Mouse (Mus musculus): ENCODE results near the gene Agpat3. TPM values are rescaled to one million over a fixed set of nuclear protein-coding genes. Genes with fewer than 3 reads are reported as not detected.

Gene Agpat3
- total RNA-seq, 1 experiment, result 52.0 TPM

DNA sequence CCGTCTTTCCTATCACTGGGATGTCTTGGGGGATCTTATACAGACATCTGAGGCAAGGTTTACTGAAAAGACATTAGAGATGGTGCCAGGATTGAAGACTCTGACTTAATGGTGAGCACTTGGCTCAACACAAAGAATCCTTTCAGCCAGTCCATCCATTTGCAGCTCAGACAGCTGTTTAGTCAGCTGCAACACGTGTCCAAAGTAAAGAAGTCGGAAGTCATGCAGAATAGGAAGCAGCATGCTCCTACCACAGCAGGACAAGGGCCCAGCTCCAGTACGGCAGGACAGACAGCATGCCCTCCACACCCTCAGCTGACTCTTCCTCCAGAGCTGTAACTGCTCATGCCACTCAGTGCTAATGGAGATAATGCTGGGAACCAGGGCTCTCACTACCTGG lies 46.3 kb downstream of the Agpat3 start:
- DNase-seq (ENCODE audit: low read depth, low spot score), result no peak
- Histone ChIP-seq H3K36me3 (ENCODE audit: control insufficient read depth, insufficient read depth, low read length, poor library complexity, severe bottlenecking) (no peaks in the 10 kb centered on the region; the same call in 1 of the 2 replicates), H3K9ac (ENCODE audit: insufficient read depth, low read depth, low read length, poor library complexity, severe bottlenecking) (no peak overlapping the region), H3K27ac (ENCODE audit: insufficient read depth, low read depth, low read length, poor library complexity, severe bottlenecking) (no peak overlapping the region), H3K9me3 (ENCODE audit: control insufficient read depth, insufficient read depth, low read depth, low read length) (no peaks in the 10 kb centered on the region), H3K4me1 (ENCODE audit: control insufficient read depth in 2 of 2, insufficient read depth in 2 of 2, low read length in 2 of 2, poor library complexity in 1 of 2) (0 out of 4 replicates have a peak, but pooled peaks cover 0 to 2% of the 10 kb centered on the region in 2 experiments), H3K4me3 (ENCODE audit: insufficient read depth in 1 of 2, low read depth in 1 of 2, low read length in 2 of 2, poor library complexity in 1 of 2, severe bottlenecking in 1 of 2) (no peak overlapping the region)
- in situ Hi-C loops (cut with MboI; ENCODE audit: low sequenced_read_pairs in 2 of 2, unreplicated experiment in 2 of 2), result no loop called here
- TF ChIP-seq HCFC1 (IDR thresholded peaks at IDR 0.05; ENCODE audit: borderline replicate concordance, insufficient read depth, low read length) (no peak), ZC3H11A (IDR thresholded peaks at IDR 0.05; ENCODE audit: borderline replicate concordance, low read depth, low read length) (no peak), CHD2 (IDR thresholded peaks at IDR 0.05; ENCODE audit: low read depth, low read length) (no peak), MAFK (IDR thresholded peaks at IDR 0.05; ENCODE audit: insufficient read depth, low read depth, low read length) (no peak), ZNF384 (IDR thresholded peaks at IDR 0.05; ENCODE audit: low read depth, low read length) (no peak)

DNA sequence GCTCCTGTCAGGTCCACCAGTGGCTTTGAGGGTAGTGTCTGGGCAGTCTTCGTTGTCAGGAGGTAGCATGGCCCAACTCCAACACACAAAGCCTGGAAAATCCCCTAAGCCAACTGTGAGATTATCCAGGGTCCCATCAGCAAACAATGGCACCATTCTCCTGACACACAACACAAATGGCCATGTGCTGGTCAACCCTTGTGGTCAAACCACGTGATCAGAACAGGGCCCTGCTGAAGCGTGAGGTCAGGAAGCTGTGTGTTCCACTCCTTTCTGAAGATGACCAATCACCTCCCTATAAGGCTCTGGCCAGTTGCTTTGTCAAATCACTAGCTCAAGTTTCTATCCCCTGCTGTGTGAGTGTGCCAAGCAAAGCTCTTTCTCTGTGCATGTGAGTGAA lies 47.3 kb downstream of the Agpat3 start:
- DNase-seq (ENCODE audit: low read depth, low spot score), result no peak
- no peak overlapping the region for H3K9ac ChIP-seq (ENCODE audit: insufficient read depth, low read depth, low read length, poor library complexity, severe bottlenecking)
- in situ Hi-C loops (cut with MboI; ENCODE audit: low sequenced_read_pairs in 2 of 2, unreplicated experiment in 2 of 2), result no loop called here
- no peak overlapping the region for H3K4me3 ChIP-seq (ENCODE audit: insufficient read depth in 1 of 2, low read depth in 1 of 2, low read length in 2 of 2, poor library complexity in 1 of 2, severe bottlenecking in 1 of 2)
- TF ChIP-seq ZNF384 (IDR thresholded peaks at IDR 0.05; ENCODE audit: low read depth, low read length) (no peak), CHD2 (IDR thresholded peaks at IDR 0.05; ENCODE audit: low read depth, low read length) (no peak), ZC3H11A (IDR thresholded peaks at IDR 0.05; ENCODE audit: borderline replicate concordance, low read depth, low read length) (no peak), MAFK (IDR thresholded peaks at IDR 0.05; ENCODE audit: insufficient read depth, low read depth, low read length) (no peak), HCFC1 (IDR thresholded peaks at IDR 0.05; ENCODE audit: borderline replicate concordance, insufficient read depth, low read length) (no peak)
- no peaks in the 10 kb centered on the region; the same call in 1 of the 2 replicates for H3K36me3 ChIP-seq (ENCODE audit: control insufficient read depth, insufficient read depth, low read length, poor library complexity, severe bottlenecking)
- H3K4me1 ChIP-seq (ENCODE audit: control insufficient read depth in 2 of 2, insufficient read depth in 2 of 2, low read length in 2 of 2, poor library complexity in 1 of 2), result 0 out of 4 replicates have a peak, but pooled peaks cover 0 to 2% of the 10 kb centered on the region in 2 experiments
- H3K9me3 ChIP-seq (ENCODE audit: control insufficient read depth, insufficient read depth, low read depth, low read length), result no peaks in the 10 kb centered on the region
- no peak overlapping the region for H3K27ac ChIP-seq (ENCODE audit: insufficient read depth, low read depth, low read length, poor library complexity, severe bottlenecking)

DNA sequence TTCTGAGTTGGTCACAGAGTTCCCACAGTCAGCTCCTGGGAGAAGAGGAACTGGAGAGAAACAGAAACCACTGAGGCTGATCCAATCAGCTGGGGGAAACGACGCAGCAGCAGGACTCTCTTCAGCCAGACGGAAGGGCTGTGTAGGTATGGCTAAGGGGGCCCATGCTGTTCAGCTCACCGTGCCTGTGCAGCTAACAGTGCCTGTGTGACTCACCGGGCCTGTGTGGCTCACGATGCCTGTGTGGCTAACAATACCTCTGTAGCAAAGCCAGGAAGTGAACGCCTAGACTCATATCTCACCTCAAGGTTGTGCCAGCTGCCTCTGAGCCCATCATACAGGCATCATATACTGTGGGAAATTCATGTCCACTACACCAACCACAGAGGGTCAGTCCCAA lies 48.6 kb downstream of the Agpat3 start:
- H3K9me3 ChIP-seq (ENCODE audit: control insufficient read depth, insufficient read depth, low read depth, low read length), result no peaks in the 10 kb centered on the region
- DNase-seq (ENCODE audit: low read depth, low spot score), result no peak
- in situ Hi-C loops (cut with MboI; ENCODE audit: low sequenced_read_pairs in 2 of 2, unreplicated experiment in 2 of 2), result no loop called here
- no peak overlapping the region for H3K4me3 ChIP-seq (ENCODE audit: insufficient read depth in 1 of 2, low read depth in 1 of 2, low read length in 2 of 2, poor library complexity in 1 of 2, severe bottlenecking in 1 of 2)
- H3K9ac ChIP-seq (ENCODE audit: insufficient read depth, low read depth, low read length, poor library complexity, severe bottlenecking), result no peak overlapping the region
- no peaks in the 10 kb centered on the region; the same call in 1 of the 2 replicates for H3K36me3 ChIP-seq (ENCODE audit: control insufficient read depth, insufficient read depth, low read length, poor library complexity, severe bottlenecking)
- H3K27ac ChIP-seq (ENCODE audit: insufficient read depth, low read depth, low read length, poor library complexity, severe bottlenecking), result no peak overlapping the region
- H3K4me1 ChIP-seq (ENCODE audit: control insufficient read depth in 2 of 2, insufficient read depth in 2 of 2, low read length in 2 of 2, poor library complexity in 1 of 2), result no peaks in the 10 kb centered on the region
- no peak for TF ChIP-seq CHD2 (IDR thresholded peaks at IDR 0.05; ENCODE audit: low read depth, low read length)
- no peak for TF ChIP-seq ZNF384 (IDR thresholded peaks at IDR 0.05; ENCODE audit: low read depth, low read length)
- TF ChIP-seq HCFC1 (IDR thresholded peaks at IDR 0.05; ENCODE audit: borderline replicate concordance, insufficient read depth, low read length), result no peak
- TF ChIP-seq ZC3H11A (IDR thresholded peaks at IDR 0.05; ENCODE audit: borderline replicate concordance, low read depth, low read length), result no peak
- TF ChIP-seq MAFK (IDR thresholded peaks at IDR 0.05; ENCODE audit: insufficient read depth, low read depth, low read length), result no peak

DNA sequence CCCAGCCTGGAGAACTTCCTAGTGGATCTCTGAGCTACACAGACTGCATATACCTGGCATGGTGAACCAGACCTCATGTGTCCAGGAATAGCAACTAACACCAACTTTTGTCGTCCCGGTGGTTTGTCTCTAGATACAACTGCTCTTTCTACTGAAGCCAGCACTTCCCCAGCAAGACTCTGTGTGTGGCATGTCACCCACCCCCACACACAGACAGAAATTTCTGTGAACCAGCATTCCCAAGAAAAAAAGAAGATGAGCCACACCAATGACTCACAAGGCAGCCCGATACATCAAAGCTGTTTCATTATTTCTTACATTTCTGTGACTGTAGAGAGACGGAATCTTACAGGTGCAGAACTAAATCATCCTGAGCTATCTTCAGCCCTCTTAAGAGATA lies 52.2 kb downstream of the Agpat3 start:
- no peak for DNase-seq (ENCODE audit: low read depth, low spot score)
- Histone ChIP-seq H3K27ac (ENCODE audit: insufficient read depth, low read depth, low read length, poor library complexity, severe bottlenecking) (no peak overlapping the region), H3K9me3 (ENCODE audit: control insufficient read depth, insufficient read depth, low read depth, low read length) (no peaks in the 10 kb centered on the region), H3K4me1 (ENCODE audit: control insufficient read depth in 2 of 2, insufficient read depth in 2 of 2, low read length in 2 of 2, poor library complexity in 1 of 2) (peaks cover 0 to 4% of the 10 kb centered on the region in 2 experiments; a peak in 1 of 4 replicates), H3K36me3 (ENCODE audit: control insufficient read depth, insufficient read depth, low read length, poor library complexity, severe bottlenecking) (no peaks in the 10 kb centered on the region; the same call in 1 of the 2 replicates), H3K4me3 (ENCODE audit: insufficient read depth in 1 of 2, low read depth in 1 of 2, low read length in 2 of 2, poor library complexity in 1 of 2, severe bottlenecking in 1 of 2) (no peak overlapping the region), H3K9ac (ENCODE audit: insufficient read depth, low read depth, low read length, poor library complexity, severe bottlenecking) (no peak overlapping the region)
- TF ChIP-seq ZC3H11A (IDR thresholded peaks at IDR 0.05; ENCODE audit: borderline replicate concordance, low read depth, low read length), result no peak
- no peak for TF ChIP-seq ZNF384 (IDR thresholded peaks at IDR 0.05; ENCODE audit: low read depth, low read length)
- TF ChIP-seq CHD2 (IDR thresholded peaks at IDR 0.05; ENCODE audit: low read depth, low read length), result no peak
- no peak for TF ChIP-seq MAFK (IDR thresholded peaks at IDR 0.05; ENCODE audit: insufficient read depth, low read depth, low read length)
- TF ChIP-seq HCFC1 (IDR thresholded peaks at IDR 0.05; ENCODE audit: borderline replicate concordance, insufficient read depth, low read length), result no peak
- in situ Hi-C loops (cut with MboI; ENCODE audit: low sequenced_read_pairs in 2 of 2, unreplicated experiment in 2 of 2), result no loop called here
